Mouse (Mus musculus) liver, embryonic 16.5 days (tissue): ENCODE results near the gene Ccl24. TPM values are rescaled to one million over a fixed set of nuclear protein-coding genes. Genes with fewer than 3 reads are reported as not detected.

Experiments
- polyA plus RNA-seq: library from polyadenylated mRNA; unstranded; fragments of >200 nt; fragmentation: Nextera tagmentation; extraction: Ambion mirVana; gene quantifications from 2 replicates; pipeline ENCODE4 v1.2.1, GENCODE M21; 2015

Ccl24 gene
- polyA plus RNA-seq, 1 experiment from 2014 or later = 17.1 TPM

Other genes with a start within 250 kb of the Ccl24 start
- gene Fkbp6, start 223.0 kb downstream of the Ccl24 start, polyA plus RNA-seq = not detected in 2 replicates
- gene Trim50, start 219.8 kb downstream of the Ccl24 start, polyA plus RNA-seq = not detected in 2 replicates
- gene Nsun5, start 203.1 kb downstream of the Ccl24 start, polyA plus RNA-seq = 12.1 and 14.4 TPM in 2 replicates
- gene Pom121, start 178.5 kb downstream of the Ccl24 start, polyA plus RNA-seq = 4.5 and 5.0 TPM in 2 replicates
- 3.3 and 3.9 TPM in 2 replicates for gene Hip1, start 27.9 kb downstream of the Ccl24 start, polyA plus RNA-seq
- gene Ccl26, start 9.5 kb downstream of the Ccl24 start, polyA plus RNA-seq = not detected in 2 replicates
- gene Rhbdd2, start 59.6 kb upstream of the Ccl24 start, polyA plus RNA-seq = 7.8 and 10.5 TPM in 2 replicates
- 46.9 and 53.1 TPM in 2 replicates for gene Por, start 97.0 kb upstream of the Ccl24 start, polyA plus RNA-seq
- 17.8 and 18.2 TPM in 2 replicates for gene Tmem120a, start 171.4 kb upstream of the Ccl24 start, polyA plus RNA-seq
- 0.13 TPM in 1 of 2 replicates, not detected in the other for gene Styxl1, start 205.3 kb upstream of the Ccl24 start, polyA plus RNA-seq
- gene Mdh2, start 205.4 kb upstream of the Ccl24 start, polyA plus RNA-seq = 279 and 280 TPM in 2 replicates
- not detected in 2 replicates for gene Srrm3, start 233.8 kb upstream of the Ccl24 start, polyA plus RNA-seq